Mouse (Mus musculus) G1E (cell line): ENCODE data around the gene 1700113H08Rik. TPM values are rescaled to one million over a fixed set of nuclear protein-coding genes. Genes with fewer than 3 reads are reported as not detected.

Experiments used
- ATAC-seq: 2 replicates; pipeline ENCODE4 v1.8.0; 2016; ENCODE audit warnings: mild to moderate bottlenecking; ENCODE audit not compliant: insufficient number of reproducible peaks, poor library complexity, low FRiP score, severe bottlenecking; ENCODE audit errors: extremely low read depth
- DNase-seq: peaks from one replicate; pipeline ENCODE4 v3.0.0; 2012; ENCODE audit warnings: low spot score
- H3K27me3 ChIP-seq: 2 replicates; pipeline ENCODE4 v1.6.1; 2012; ENCODE audit warnings: mild to moderate bottlenecking, low read length, inconsistent platforms; ENCODE audit not compliant: insufficient read depth
- H3K36me3 ChIP-seq: replicated peaks from 2 replicates; pipeline ENCODE3; 2012; ENCODE audit warnings: mild to moderate bottlenecking, inconsistent platforms
- H3K4me1 ChIP-seq: 2 replicates; pipeline ENCODE4 v1.6.1; 2012; ENCODE audit warnings: low read depth, low read length, inconsistent platforms, mixed read lengths; ENCODE audit not compliant: insufficient read depth
- H3K4me3 ChIP-seq: 2 replicates; pipeline ENCODE4 v1.5.1; 2012; ENCODE audit warnings: low read depth, mild to moderate bottlenecking, inconsistent platforms, low read length, moderate library complexity, mixed read lengths
- H3K9me3 ChIP-seq: replicated peaks from 2 replicates; pipeline ENCODE4 v1.6.1; 2012; ENCODE audit warnings: inconsistent platforms
- CTCF ChIP-seq: IDR thresholded peaks from 2 replicates; pipeline ENCODE4 v1.5.1; 2012; ENCODE audit warnings: low read depth, low read length, inconsistent platforms, mixed read lengths
- GATA1 ChIP-seq: IDR thresholded peaks from 2 replicates; pipeline ENCODE4 v1.6.1; 2012; ENCODE audit warnings: borderline replicate concordance, low read length, inconsistent platforms, mixed read lengths
- GATA2 ChIP-seq: IDR thresholded peaks from 2 replicates; pipeline ENCODE4 v1.6.1; 2012; ENCODE audit warnings: low read depth, low read length, inconsistent platforms, borderline replicate concordance
- POLR2AphosphoS5 ChIP-seq: IDR thresholded peaks from 2 replicates; pipeline ENCODE4 v1.6.1; 2012; ENCODE audit warnings: low read depth, low read length, inconsistent platforms; ENCODE audit not compliant: insufficient replicate concordance
- TAL1 ChIP-seq: conservative IDR thresholded peaks from 2 replicates; pipeline ENCODE4 v1.6.1; 2012; ENCODE audit warnings: low read depth, low read length, inconsistent platforms, mixed read lengths
- polyA plus RNA-seq: library from polyadenylated mRNA; stranded (reverse); fragments of >175 nt; gene quantifications from 2 replicates; pipeline ENCODE4 v1.2.3, GENCODE M21; 2012
- total RNA-seq, 2 experiments: library from RNA; stranded (forward) in 1 of 2; stranded (reverse) in 1 of 2; fragments of 200-1000 nt in 1 of 2; fragments of >200 nt in 1 of 2; fragmentation: Nextera tagmentation in 1 of 2; gene quantifications; 2 replicates each; pipeline ENCODE4 v1.2.3; 2014 to 2017

The 1700113H08Rik gene
- total and polyA plus RNA-seq, 3 experiments = 0.22 TPM; not detected in 2

DNA sequence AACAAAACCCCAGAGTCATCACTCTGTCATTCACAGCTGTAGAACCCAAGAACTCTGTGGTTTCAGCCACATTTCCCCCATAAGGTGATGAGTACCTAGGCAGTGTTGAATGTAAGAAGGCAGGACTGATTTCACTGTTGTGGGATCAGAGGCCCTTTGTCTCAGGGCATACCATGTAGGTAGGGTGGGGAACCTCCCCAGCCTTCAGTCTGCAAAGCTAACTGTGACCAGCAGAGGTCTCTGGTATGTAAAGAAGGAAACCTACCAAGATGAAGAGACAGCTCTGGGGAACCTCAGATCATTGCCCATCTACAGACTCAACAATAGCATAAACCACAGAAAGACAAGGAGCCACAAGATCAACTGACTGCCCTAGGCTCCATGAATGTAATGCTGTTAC, 36.4 kb downstream of the 1700113H08Rik start:
- TF ChIP-seq POLR2AphosphoS5 (no peak), CTCF (no peak), GATA2 (no peak)
- Histone ChIP-seq H3K4me3 (no peak overlapping the region), H3K9me3 (peaks cover 42% of the 10 kb centered on the region), H3K27me3 (no peaks in the 10 kb centered on the region), H3K4me1 (no peaks in the 10 kb centered on the region), H3K36me3 (no peaks in the 10 kb centered on the region)
- ATAC-seq (no peak), DNase-seq (no peak)

DNA sequence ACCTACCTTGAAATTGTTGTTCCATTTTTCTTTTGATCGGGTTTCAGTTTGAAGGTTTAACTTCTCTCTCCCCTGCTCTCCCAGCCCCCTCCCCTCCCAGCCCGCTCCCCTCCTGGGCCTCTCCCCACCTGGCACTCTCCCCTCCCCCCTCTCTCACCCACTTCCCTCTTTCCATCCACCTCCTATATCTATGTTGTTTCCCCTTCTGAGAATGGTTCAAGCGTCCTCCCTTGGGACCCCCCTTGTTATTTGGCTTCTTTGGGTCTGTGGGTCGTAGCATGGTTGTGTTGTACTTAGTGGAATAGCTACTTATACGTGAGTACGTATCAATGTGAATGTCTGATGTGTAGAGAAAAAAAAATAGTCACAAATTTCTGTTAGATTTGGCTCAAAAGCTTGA, 40.9 kb downstream of the 1700113H08Rik start:
- Histone ChIP-seq H3K4me3 (no peak overlapping the region), H3K9me3 (peaks cover 30% of the 10 kb centered on the region), H3K27me3 (no peaks in the 10 kb centered on the region), H3K4me1 (no peaks in the 10 kb centered on the region), H3K36me3 (no peaks in the 10 kb centered on the region)
- ATAC-seq (no peak), DNase-seq (no peak)
- TF ChIP-seq CTCF = no peak
- TF ChIP-seq POLR2AphosphoS5 = no peak
- TF ChIP-seq GATA2 = no peak
- no peak for TF ChIP-seq GATA1
- no peak for TF ChIP-seq TAL1

DNA sequence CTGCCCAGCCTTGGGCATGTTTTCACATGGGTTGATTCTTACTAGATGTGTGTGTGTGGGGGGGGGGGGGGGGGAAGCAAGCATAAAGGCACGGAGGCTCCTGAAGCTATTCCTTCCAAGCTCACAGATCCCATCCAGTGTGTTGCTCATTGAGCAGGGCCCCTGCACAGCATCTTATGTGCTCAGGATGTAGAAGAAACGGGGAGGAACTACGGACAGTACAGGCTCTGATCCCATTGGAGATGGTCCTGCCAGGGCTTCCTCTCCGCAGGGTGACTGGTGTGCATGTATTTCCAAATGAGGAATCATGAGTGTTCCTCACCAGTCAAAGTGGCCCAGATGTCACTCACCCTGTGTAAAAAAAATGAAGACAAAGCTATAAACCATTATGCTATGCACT, 42.8 kb downstream of the 1700113H08Rik start:
- Histone ChIP-seq H3K9me3 (peaks cover 26% of the 10 kb centered on the region), H3K4me1 (no peaks in the 10 kb centered on the region), H3K27me3 (no peaks in the 10 kb centered on the region), H3K4me3 (no peak overlapping the region), H3K36me3 (no peaks in the 10 kb centered on the region)
- ATAC-seq (no peak), DNase-seq (no peak)
- no peak for TF ChIP-seq POLR2AphosphoS5
- no peak for TF ChIP-seq CTCF
- no peak for TF ChIP-seq GATA2
- TF ChIP-seq TAL1 = no peak

GRCm38 (mm10) chr10:87101265-87101950, 43.6 kb downstream of the 1700113H08Rik start:
- DNase-seq (no peak), ATAC-seq (no peak)
- H3K4me1 ChIP-seq = no peaks in the 10 kb centered on the region
- H3K27me3 ChIP-seq = no peaks in the 10 kb centered on the region
- no peaks in the 10 kb centered on the region for H3K36me3 ChIP-seq
- no peak overlapping the region for H3K4me3 ChIP-seq
- no peak for TF ChIP-seq GATA2
- no peak for TF ChIP-seq TAL1
- no peak for TF ChIP-seq GATA1
- no peak for TF ChIP-seq POLR2AphosphoS5
- no peak for TF ChIP-seq CTCF
- H3K9me3 ChIP-seq = peaks cover 28% of the 10 kb centered on the region

- Histone ChIP-seq H3K27me3 (no peaks in the 10 kb centered on the region), H3K36me3 (no peaks in the 10 kb centered on the region), H3K4me3 (no peak overlapping the region), H3K4me1 (no peaks in the 10 kb centered on the region), H3K9me3 (peaks cover 29% of the 10 kb centered on the region)
- no peak for ATAC-seq
- DNase-seq = no peak
- no peak for TF ChIP-seq POLR2AphosphoS5
- no peak for TF ChIP-seq GATA2
- TF ChIP-seq CTCF = no peak
- no peak for TF ChIP-seq TAL1
- no peak for TF ChIP-seq GATA1
Observed at GRCm38 (mm10) chr10:87101951-87102320, 44.1 kb downstream of the 1700113H08Rik start.

GRCm38 (mm10) chr10:87102455-87102854, 44.6 kb downstream of the 1700113H08Rik start:
- Histone ChIP-seq H3K27me3 (no peaks in the 10 kb centered on the region), H3K4me3 (no peak overlapping the region), H3K36me3 (no peaks in the 10 kb centered on the region), H3K4me1 (no peaks in the 10 kb centered on the region), H3K9me3 (peaks cover 31% of the 10 kb centered on the region)
- ATAC-seq = no peak
- TF ChIP-seq POLR2AphosphoS5 = no peak
- TF ChIP-seq TAL1 = no peak
- TF ChIP-seq GATA2 = no peak
- no peak for TF ChIP-seq GATA1
- no peak for DNase-seq

DNA sequence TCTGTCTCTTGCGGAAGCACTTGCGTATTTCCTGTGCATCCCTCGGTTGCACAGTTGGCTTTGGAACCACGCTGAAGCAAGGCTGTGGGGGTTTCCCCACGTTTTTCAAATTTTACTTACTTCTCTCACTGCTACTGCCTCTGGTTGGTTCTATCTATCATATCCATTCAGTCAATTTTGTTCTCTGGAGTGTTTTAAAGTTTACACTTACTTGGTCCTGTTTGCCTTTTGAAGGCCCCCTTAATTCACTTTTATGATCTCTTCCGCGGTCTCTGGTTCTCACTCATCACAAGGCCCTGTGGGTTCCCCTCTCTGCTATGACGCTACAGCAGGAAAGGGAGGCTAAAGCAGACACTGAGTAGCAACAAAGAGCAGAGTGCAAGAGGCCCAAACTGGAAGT, 45.4 kb downstream of the 1700113H08Rik start:
- H3K4me1 ChIP-seq = no peaks in the 10 kb centered on the region
- no peak overlapping the region for H3K4me3 ChIP-seq
- TF ChIP-seq GATA2 (no peak), CTCF (no peak), POLR2AphosphoS5 (no peak), TAL1 (no peak), GATA1 (no peak)
- ATAC-seq = no peak
- H3K36me3 ChIP-seq = no peaks in the 10 kb centered on the region
- peaks cover 29% of the 10 kb centered on the region for H3K9me3 ChIP-seq
- no peak for DNase-seq
- H3K27me3 ChIP-seq = no peaks in the 10 kb centered on the region
